Mouse (Mus musculus): ENCODE measurements around the gene Gm28434. TPM values are rescaled to one million over a fixed set of nuclear protein-coding genes. Genes with fewer than 3 reads are reported as not detected.

Gm28434 gene
- not detected in 2 replicates for polyA plus RNA-seq (2012; rRNA removed; ENCODE audit: low replicate concordance)

DNA sequence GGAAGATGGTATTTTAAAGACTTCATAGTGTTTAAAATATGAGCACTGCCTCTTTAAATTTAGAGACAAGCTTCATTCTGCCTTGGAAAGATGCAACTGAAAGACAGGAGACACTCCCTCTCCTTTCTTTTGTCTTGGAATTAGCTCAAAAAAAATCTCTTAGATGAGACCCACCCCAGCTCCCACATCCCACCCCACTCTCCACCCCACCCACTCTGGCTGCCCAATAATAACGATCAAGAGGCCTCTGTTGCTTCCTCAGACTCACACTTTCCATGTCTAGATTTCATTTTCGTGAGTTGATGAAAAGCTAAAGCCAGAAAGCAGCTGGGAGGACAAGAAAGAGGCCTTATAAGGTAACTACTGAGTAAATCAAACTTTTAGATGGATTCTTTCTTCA is at the start of gene Gm28434, which contains the start of gene 2310003L06Rik:
Gm28434 (plus strand) TSS at position 317 of the 400 bp plus-strand sequence.
2310003L06Rik (plus strand) TSS at position 259 of the 400 bp plus-strand sequence.

GRCm38 (mm10) chr5:87925372-87925771 is 43.9 kb upstream of the Gm28434 start, which contains the start of gene Csn3:
Gene Csn3 (plus strand): TSS chr5:87925579.

GRCm38 (mm10) chr5:87979139-87979538 is 9.8 kb downstream of the Gm28434 start, which contains the start of gene Cabs1:
Gene Cabs1 (plus strand): TSS chr5:87979439.

GRCm38 (mm10) chr5:88002249-88002648 is 32.9 kb downstream of the Gm28434 start, which contains the start of gene Smr3a:
Gene Smr3a (plus strand): TSS chr5:88002549.

Other genes with a start within 250 kb of the Gm28434 start
- gene Csn1s2a, start 194.9 kb upstream of the Gm28434 start, polyA plus RNA-seq (2012; rRNA removed; ENCODE audit: low replicate concordance): not detected in 2 replicates
- gene Csn1s2b, start 161.4 kb upstream of the Gm28434 start, polyA plus RNA-seq (2012; rRNA removed; ENCODE audit: low replicate concordance): not detected in 2 replicates
- gene Prr27, start 143.8 kb upstream of the Gm28434 start, polyA plus RNA-seq (2012; rRNA removed; ENCODE audit: low replicate concordance): not detected in 2 replicates
- gene Odam, start 84.5 kb upstream of the Gm28434 start, polyA plus RNA-seq (2012; rRNA removed; ENCODE audit: low replicate concordance): not detected in 2 replicates
- gene Csn3, start 43.9 kb upstream of the Gm28434 start, polyA plus RNA-seq (2012; rRNA removed; ENCODE audit: low replicate concordance): 43.5 and 106 TPM in 2 replicates
- not detected in 2 replicates for gene 2310003L06Rik, start 58 bp upstream of the Gm28434 start, polyA plus RNA-seq (2012; rRNA removed; ENCODE audit: low replicate concordance)
- not detected in 2 replicates for gene Cabs1, start 9.9 kb downstream of the Gm28434 start, polyA plus RNA-seq (2012; rRNA removed; ENCODE audit: low replicate concordance)
- gene Smr3a, start 33.0 kb downstream of the Gm28434 start, polyA plus RNA-seq (2012; rRNA removed; ENCODE audit: low replicate concordance): not detected in 2 replicates
- not detected in 2 replicates for gene Smr2, start 117.0 kb downstream of the Gm28434 start, polyA plus RNA-seq (2012; rRNA removed; ENCODE audit: low replicate concordance)
- gene Gm11116, start 142.0 kb downstream of the Gm28434 start, polyA plus RNA-seq (2012; rRNA removed; ENCODE audit: low replicate concordance): not detected in 2 replicates
- gene Gm11115, start 184.6 kb downstream of the Gm28434 start, polyA plus RNA-seq (2012; rRNA removed; ENCODE audit: low replicate concordance): not detected in 2 replicates

Measured in mammary gland, adult 2 months (tissue).